Mouse (Mus musculus) spleen, postnatal 10 days (tissue): ENCODE measurements at regions not wholly inside any gene's neighbourhood (a gene's known extent, or its start where the extent isn't known, plus 50 kb on each side); places are given as distances from the start of the nearest gene placed in this dataset.

Experiments used
- DNase-seq, 2 experiments: peaks; one replicate each; pipeline ENCODE4 v3.0.0; 2021 to 2022; ENCODE audit warnings: low spot score in 2 of 2

- no peak for DNase-seq
These were observed 87.1 kb upstream of the Tmem150c start for GRCm38 (mm10) chr5:100246709-100247108.

GRCm38 (mm10) chr5:100244811-100245210, 85.2 kb upstream of the Tmem150c start:
- DNase-seq: no peak

GRCm38 (mm10) chr5:100240876-100241275, 81.3 kb upstream of the Tmem150c start:
- peak; percentile 9 to 55 for DNase-seq

GRCm38 (mm10) chr5:100239632-100240031, 80.0 kb upstream of the Tmem150c start:
- no peak for DNase-seq

GRCm38 (mm10) chr5:100238287-100239036, 78.9 kb upstream of the Tmem150c start:
- DNase-seq: no peak

GRCm38 (mm10) chr5:100237674-100238278, 78.2 kb upstream of the Tmem150c start:
- DNase-seq: no peak

- DNase-seq: no peak
These were observed 76.7 kb upstream of the Tmem150c start for GRCm38 (mm10) chr5:100236277-100236676.

- DNase-seq: no peak
These were observed 72.5 kb upstream of the Tmem150c start for GRCm38 (mm10) chr5:100232076-100232475.

- no peak for DNase-seq
These were observed 72.0 kb upstream of the Tmem150c start for GRCm38 (mm10) chr5:100231574-100231973.

GRCm38 (mm10) chr5:100230038-100230437, 70.4 kb upstream of the Tmem150c start:
- DNase-seq: no peak

- no peak for DNase-seq
These were observed 68.3 kb upstream of the Tmem150c start for GRCm38 (mm10) chr5:100227888-100228287.

- no peak for DNase-seq
These were observed 67.1 kb upstream of the Tmem150c start for GRCm38 (mm10) chr5:100226571-100227235.

GRCm38 (mm10) chr5:100225491-100225890, 65.9 kb upstream of the Tmem150c start:
- no peak for DNase-seq

GRCm38 (mm10) chr5:100224773-100225363, 65.3 kb upstream of the Tmem150c start:
- DNase-seq: no peak

GRCm38 (mm10) chr5:100221005-100221583, 61.5 kb upstream of the Tmem150c start:
- no peak for DNase-seq

GRCm38 (mm10) chr5:100220320-100220719, 60.7 kb upstream of the Tmem150c start:
- no peak for DNase-seq

- DNase-seq: no peak
These were observed 58.7 kb upstream of the Tmem150c start for GRCm38 (mm10) chr5:100218256-100218851.

- DNase-seq: no peak
These were observed 57.8 kb upstream of the Tmem150c start for GRCm38 (mm10) chr5:100217178-100218035.

GRCm38 (mm10) chr5:100213901-100214300, 54.3 kb upstream of the Tmem150c start:
- DNase-seq: no peak

GRCm38 (mm10) chr5:100210708-100211107, 51.1 kb upstream of the Tmem150c start:
- no peak for DNase-seq
